Mouse (Mus musculus): Measurements from ENCODE around the gene Ehbp1.

DNA sequence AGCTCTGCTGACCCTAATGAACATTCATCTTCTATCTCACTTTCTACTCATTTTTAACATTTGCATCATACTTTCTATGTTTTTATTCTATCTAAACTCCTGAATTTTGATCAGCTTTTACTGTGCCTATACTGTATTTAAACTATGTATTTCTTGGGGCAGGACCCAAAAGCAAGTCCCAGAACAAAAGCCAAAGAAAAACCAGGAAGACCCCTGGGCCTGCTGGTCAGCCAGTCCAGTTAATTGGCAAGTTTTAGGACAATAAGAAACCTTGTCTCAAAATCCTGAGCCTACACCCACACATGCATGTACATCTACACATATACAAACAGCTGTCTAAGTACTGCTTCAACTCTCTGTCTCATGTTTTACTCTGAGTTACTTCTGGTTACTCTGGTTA is 161.9 kb downstream of the Ehbp1 start:
- TF ChIP-seq CTCF (IDR thresholded peaks at IDR 0.05; ENCODE audit: insufficient read depth, low read length) = no peak
- TF ChIP-seq POLR2A (IDR thresholded peaks at IDR 0.05; ENCODE audit: borderline replicate concordance, extremely low read depth, low read depth, low read length) = no peak
